In genomic region chr3:52088458-52089341, GRCm38 (mm10) we compare ENCODE assay signal across 8 mouse cellular contexts. TPM values are rescaled to one million over a fixed set of nuclear protein-coding genes. Genes with fewer than 3 reads are reported as not detected.
A peak's percentile ranks its signal among the peaks of the same experiment; 100 is the strongest.
DNase-seq lines count a peak whose midpoint lies in the region; ATAC-seq and TF ChIP-seq lines count a peak whose summit lies in the region.

No protein-coding gene starts in this region.

- peak; percentile 85 to 93 for ATAC-seq in hematopoietic stem cell, adult 5-6 weeks (replicated peaks in 1 of 2; ENCODE audit: insufficient read depth in 1 of 2, low FRiP score in 2 of 2, low TSS enrichment in 1 of 2, low read depth in 1 of 2, poor library complexity in 2 of 2, severe bottlenecking in 2 of 2)
- ATAC-seq in neural tube, embryonic 12.5 days (ENCODE audit: low FRiP score, low read depth), result peak; percentile 91
- ATAC-seq in stomach, postnatal 0 days (ENCODE audit: low FRiP score, low TSS enrichment), result peak; percentile 93

- peak in 1 of 2 experiments; percentile 4; a peak in 2 of 4 replicates for TF ChIP-seq EP300 in MEL (IDR thresholded peaks at IDR 0.05; ENCODE audit: low read depth in 1 of 2, low read length in 2 of 2)
- no peak for TF ChIP-seq EP300 in stomach, postnatal 0 days (optimal IDR thresholded peaks at IDR 0.05)

- peak; percentile 94 for DNase-seq in MEL (ENCODE audit: low read depth, low spot score)
- peak; percentile 98 for DNase-seq in cerebellum, adult 8-10 months
- DNase-seq in frontal cortex, adult 2 months (ENCODE audit: extremely low spot score in 1 of 2, low spot score in 1 of 2), result peak; percentile 74 to 80
- peak; percentile 75 to 79 for DNase-seq in layer of hippocampus, adult 8-10 months (ENCODE audit: low spot score in 2 of 2)
- DNase-seq in lung, adult 18-20 months, result peak; percentile 93 to 96
- peak; percentile 94 for DNase-seq in stomach, postnatal 0 days (ENCODE audit: low spot score)

- H3K4me1 ChIP-seq in MEL (ENCODE audit: control insufficient read depth in 1 of 2, insufficient read depth in 2 of 2, low read length in 2 of 2), result peaks cover 6 to 24% of the 10 kb centered on the region in 2 experiments
- H3K4me1 ChIP-seq in neural tube, embryonic 12.5 days, result peaks cover 39% of the 10 kb centered on the region
- peaks cover 9% of the 10 kb centered on the region; the same call in 1 of the 2 replicates for H3K4me1 ChIP-seq in stomach, postnatal 0 days (replicated peaks; ENCODE audit: control insufficient read depth, insufficient read depth)

- TF ChIP-seq RAD21 in MEL (IDR thresholded peaks at IDR 0.05; ENCODE audit: low read depth, low read length), result no peak

- peaks cover 3% of the 10 kb centered on the region; the same call in 1 of the 2 replicates for H3K79me2 ChIP-seq in MEL (ENCODE audit: control insufficient read depth, insufficient read depth, low read length, poor library complexity)

- 5% methylated on average over 19 of the region's 19 CpGs for WGBS in neural tube, embryonic 12.5 days
- 15% methylated on average over 19 of the region's 19 CpGs for WGBS in stomach, postnatal 0 days

- H3K27ac ChIP-seq in MEL (ENCODE audit: control insufficient read depth, low read depth, low read length), result peak overlapping the region; percentile 94
- H3K27ac ChIP-seq in neural tube, embryonic 12.5 days, result peak overlapping the region; percentile 70
- H3K27ac ChIP-seq in stomach, postnatal 0 days (replicated peaks), result peak overlapping the region; percentile 88

- peaks cover 0 to 21% of the 10 kb centered on the region in 2 experiments; a peak in 2 of 4 replicates for H3K36me3 ChIP-seq in MEL (ENCODE audit: control insufficient read depth in 1 of 2, insufficient read depth in 2 of 2, low read length in 2 of 2)
- no peaks in the 10 kb centered on the region for H3K36me3 ChIP-seq in neural tube, embryonic 12.5 days
- no peaks in the 10 kb centered on the region for H3K36me3 ChIP-seq in stomach, postnatal 0 days (ENCODE audit: control insufficient read depth, insufficient read depth, low read length)

- peak overlapping the region; percentile 76 to 85 for H3K4me3 ChIP-seq in MEL (ENCODE audit: control insufficient read depth in 1 of 2, insufficient read depth in 1 of 2, low read depth in 2 of 2, low read length in 2 of 2)
- H3K4me3 ChIP-seq in neural tube, embryonic 12.5 days, result no peak overlapping the region
- H3K4me3 ChIP-seq in stomach, postnatal 0 days (ENCODE audit: low read depth, low read length), result 0 out of 2 replicates have a peak overlapping the region, but pooled peaks have one; percentile 10

- TF ChIP-seq POLR2A in MEL (IDR thresholded peaks at IDR 0.05; ENCODE audit: control insufficient read depth in 1 of 2, insufficient read depth in 1 of 2, low read depth in 1 of 2, low read length in 2 of 2, poor library complexity in 1 of 2), result peak; percentile 55 to 71

- no peaks in the 10 kb centered on the region for H3K9me3 ChIP-seq in MEL (replicated peaks; ENCODE audit: insufficient read depth, low read length)
- no peaks in the 10 kb centered on the region for H3K9me3 ChIP-seq in neural tube, embryonic 12.5 days
- H3K9me3 ChIP-seq in stomach, postnatal 0 days (ENCODE audit: control insufficient read depth, low read length), result no peaks in the 10 kb centered on the region

- H3K4me2 ChIP-seq in neural tube, embryonic 12.5 days (replicated peaks), result peak overlapping the region; percentile 48
- peak overlapping the region; percentile 45 for H3K4me2 ChIP-seq in stomach, postnatal 0 days (replicated peaks; ENCODE audit: low read depth)

- no peaks in the 10 kb centered on the region for H3K27me3 ChIP-seq in MEL (ENCODE audit: control insufficient read depth in 1 of 2, insufficient read depth in 2 of 2, low read length in 2 of 2)
- H3K27me3 ChIP-seq in neural tube, embryonic 12.5 days (replicated peaks), result no peaks in the 10 kb centered on the region
- no peaks in the 10 kb centered on the region for H3K27me3 ChIP-seq in stomach, postnatal 0 days (ENCODE audit: control insufficient read depth, insufficient read depth, low read length)

- H3K9ac ChIP-seq in MEL (ENCODE audit: control insufficient read depth, low read depth, low read length, poor library complexity, severe bottlenecking), result peak overlapping the region; percentile 91
- peak overlapping the region; percentile 26; the same call in 1 of the 2 replicates for H3K9ac ChIP-seq in neural tube, embryonic 12.5 days
- H3K9ac ChIP-seq in stomach, postnatal 0 days (ENCODE audit: low read length), result peak overlapping the region; percentile 50

- no peak for TF ChIP-seq CTCF in MEL (IDR thresholded peaks at IDR 0.05 in 2 of 3, conservative IDR thresholded peaks at IDR 0.05 in 1 of 3; ENCODE audit: control insufficient read depth in 1 of 3, insufficient read depth in 1 of 3, low read depth in 2 of 3, low read length in 3 of 3, poor library complexity in 1 of 3, severe bottlenecking in 1 of 3)
- no peak for TF ChIP-seq CTCF in stomach, postnatal 0 days (IDR thresholded peaks at IDR 0.05; ENCODE audit: low read depth)

TF ChIP-seq in MEL, 35 proteins besides CTCF, POLR2A, EP300 and RAD21:
- TF ChIP-seq GATA1 (IDR thresholded peaks at IDR 0.05; ENCODE audit: low read depth, low read length) (no peak), HCFC1 (IDR thresholded peaks at IDR 0.05; ENCODE audit: low read depth, low read length) (peak; percentile 47), ZKSCAN1 (IDR thresholded peaks at IDR 0.05; ENCODE audit: low read depth, low read length) (no peak), ELF1 (IDR thresholded peaks at IDR 0.05; ENCODE audit: low read depth, low read length) (peak; percentile 65), SIN3A (IDR thresholded peaks at IDR 0.05; ENCODE audit: low read length) (peak; percentile 71), ETS1 (IDR thresholded peaks at IDR 0.05; ENCODE audit: low read depth, low read length) (peak; percentile 41; the same call in 1 of the 2 replicates), POLR2AphosphoS5 (IDR thresholded peaks at IDR 0.05; ENCODE audit: borderline replicate concordance, low read depth, low read length) (no peak), POLR2AphosphoS2 (IDR thresholded peaks at IDR 0.05; ENCODE audit: low read length) (peak; percentile 56; the same call in 1 of the 2 replicates), SMC3 (IDR thresholded peaks at IDR 0.05; ENCODE audit: low read depth, low read length) (no peak), ZMIZ1 (IDR thresholded peaks at IDR 0.05; ENCODE audit: low read depth, low read length) (no peak), MEF2A (IDR thresholded peaks at IDR 0.05; ENCODE audit: extremely low read depth, insufficient replicate concordance, low read depth, low read length, poor library complexity, severe bottlenecking) (no peak), CHD2 (IDR thresholded peaks at IDR 0.05; ENCODE audit: low read length) (no peak), MXI1 (IDR thresholded peaks at IDR 0.05; ENCODE audit: low read depth, low read length) (peak; percentile 81), ZC3H11A (IDR thresholded peaks at IDR 0.05; ENCODE audit: low read depth, low read length) (no peak), TCF12 (IDR thresholded peaks at IDR 0.05; ENCODE audit: low read depth, low read length) (peak; percentile 17; the same call in 1 of the 2 replicates), RCOR1 (IDR thresholded peaks at IDR 0.05; ENCODE audit: low read depth, low read length) (no peak), TBP (IDR thresholded peaks at IDR 0.05; ENCODE audit: low read depth, low read length) (0 out of 2 replicates have a peak, but pooled peaks have one; percentile 23), NRF1 (IDR thresholded peaks at IDR 0.05; ENCODE audit: insufficient read depth, low read depth, low read length, poor library complexity, severe bottlenecking) (no peak), MAZ (IDR thresholded peaks at IDR 0.05; ENCODE audit: low read depth, low read length) (no peak), MAX (IDR thresholded peaks at IDR 0.05; ENCODE audit: low read length) (peak; percentile 72), USF2 (IDR thresholded peaks at IDR 0.05; ENCODE audit: borderline replicate concordance in 1 of 2, insufficient read depth in 1 of 2, low read depth in 1 of 2, low read length in 2 of 2) (no peak), E2F4 (IDR thresholded peaks at IDR 0.05; ENCODE audit: borderline replicate concordance, low read depth, low read length) (no peak), MAFK (IDR thresholded peaks at IDR 0.05; ENCODE audit: borderline replicate concordance, low read depth, low read length) (no peak), ZNF384 (IDR thresholded peaks at IDR 0.05; ENCODE audit: low read depth, low read length) (no peak), MYC (IDR thresholded peaks at IDR 0.05; ENCODE audit: low read depth, low read length) (no peak), KAT2A (conservative IDR thresholded peaks at IDR 0.05; ENCODE audit: low read depth, low read length) (no peak), GABPA (IDR thresholded peaks at IDR 0.05; ENCODE audit: low read depth, low read length) (no peak), CHD1 (IDR thresholded peaks at IDR 0.05; ENCODE audit: low read depth, low read length) (no peak), TAL1 (IDR thresholded peaks at IDR 0.05; ENCODE audit: low read length) (no peak), UBTF (IDR thresholded peaks at IDR 0.05; ENCODE audit: borderline replicate concordance, insufficient read depth, low read depth, low read length) (no peak), BHLHE40 (IDR thresholded peaks at IDR 0.05; ENCODE audit: borderline replicate concordance, low read depth, low read length) (no peak; the same call in 1 of the 2 replicates), JUND (IDR thresholded peaks at IDR 0.05; ENCODE audit: low read depth, low read length) (no peak), USF1 (IDR thresholded peaks at IDR 0.05; ENCODE audit: low read depth, low read length) (no peak), MYB (IDR thresholded peaks at IDR 0.05; ENCODE audit: low read depth, low read length) (no peak), NELFE (IDR thresholded peaks at IDR 0.05; ENCODE audit: low read depth, low read length) (peak; percentile 52)

RNA-seq across cellular contexts. Expression of gene Maml3, which starts 16.2 kb away (rescaled TPM):
- 2.0 and 2.6 TPM in 2 replicates for total RNA-seq in MEL (2012; rRNA removed)
- 1 to 10 TPM in 1 of 2 experiments, not detected in 1; 4.1 TPM for polyA plus RNA-seq in MEL (2012; ENCODE audit: insufficient read depth in 1 of 2, insufficient read length in 2 of 2, low read depth in 1 of 2, low replicate concordance in 2 of 2, missing spikeins in 1 of 2)
- polyA plus RNA-seq in frontal cortex, adult 2 months (2012; rRNA removed), result 5.6 and 6.0 TPM in 2 replicates
- total RNA-seq in hematopoietic stem cell, adult 5-6 weeks (2017), result 19.3 and 20.4 TPM in 2 replicates
- total RNA-seq in layer of hippocampus, adult 8-10 months (2022), result 1 to 10 TPM; 7.0 to 9.3 (median 8.0) TPM
- polyA plus RNA-seq in neural tube, embryonic 12.5 days (2016; fragmentation: Nextera tagmentation; extraction: Ambion mirVana), result 9.2 and 9.4 TPM in 2 replicates
- 2.8 and 2.9 TPM in 2 replicates for polyA plus RNA-seq in stomach, postnatal 0 days (2015; fragmentation: Nextera tagmentation; extraction: Ambion mirVana)

Comparison
In these comparisons a context has a peak if more than half of its experiments do, and no peak if none do; other contexts are left out.
1. H3K9ac ChIP-seq: peak in every context shown above with its lines; median percentile 91 in MEL; 50 in stomach, postnatal 0 days; 26 in neural tube, embryonic 12.5 days.